Mouse (Mus musculus): ENCODE results near the gene Krtap9-3. TPM values are rescaled to one million over a fixed set of nuclear protein-coding genes. Genes with fewer than 3 reads are reported as not detected.

Krtap9-3 gene
- polyA plus RNA-seq, 1 experiment = not detected

GRCm38 (mm10) chr11:99581051-99581450, 16.9 kb downstream of the Krtap9-3 start:
- Histone ChIP-seq H3K36me3 (ENCODE audit: control insufficient read depth) (no peaks in the 10 kb centered on the region), H3K27me3 (ENCODE audit: control insufficient read depth) (no peaks in the 10 kb centered on the region), H3K4me1 (ENCODE audit: control insufficient read depth) (no peaks in the 10 kb centered on the region), H3K4me3 (replicated peaks) (no peak overlapping the region), H3K9me3 (ENCODE audit: control insufficient read depth, low read length) (peaks cover 3% of the 10 kb centered on the region)
- TF ChIP-seq GATA1 (IDR thresholded peaks at IDR 0.05; ENCODE audit: low read length) (no peak), TAL1 (IDR thresholded peaks at IDR 0.05; ENCODE audit: low read length) (no peak)

DNA sequence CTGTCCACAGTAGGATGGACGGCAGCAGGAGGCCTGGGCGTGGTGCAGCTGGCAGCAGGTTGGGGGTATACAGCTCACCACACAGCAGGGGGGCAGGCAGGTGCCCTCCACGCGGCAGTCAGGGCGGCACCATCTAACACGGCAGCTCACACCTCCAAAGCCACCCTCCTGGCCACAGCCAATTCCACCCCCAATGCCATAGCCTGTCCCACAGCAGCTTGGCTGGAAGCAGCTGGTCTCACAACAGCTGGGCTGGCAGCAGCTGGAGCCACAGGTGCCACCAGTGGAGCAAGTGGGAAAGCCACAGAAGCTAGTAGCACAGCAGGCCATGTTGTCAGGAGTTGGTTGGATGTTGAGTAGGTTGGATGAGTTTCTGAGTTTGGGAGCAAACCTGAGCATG, 17.3 kb downstream of the Krtap9-3 start, which contains the start of gene Krtap1-5:
TSS of gene Krtap1-5 (minus strand) at position 381 of the 400 bp plus-strand sequence.
- no peaks in the 10 kb centered on the region for H3K36me3 ChIP-seq (ENCODE audit: control insufficient read depth)
- TF ChIP-seq TAL1 (IDR thresholded peaks at IDR 0.05; ENCODE audit: low read length) (no peak), GATA1 (IDR thresholded peaks at IDR 0.05; ENCODE audit: low read length) (no peak)
- no peak within 1 kb of the TSS for H3K4me3 ChIP-seq (replicated peaks)
- H3K4me1 ChIP-seq (ENCODE audit: control insufficient read depth) = no peaks in the 10 kb centered on the region
- peaks cover 3% of the 10 kb centered on the region for H3K9me3 ChIP-seq (ENCODE audit: control insufficient read depth, low read length)
- H3K27me3 ChIP-seq (ENCODE audit: control insufficient read depth) = no peaks in the 10 kb centered on the region

- Histone ChIP-seq H3K9me3 (ENCODE audit: control insufficient read depth, low read length) (no peaks in the 10 kb centered on the region), H3K4me1 (ENCODE audit: control insufficient read depth) (no peaks in the 10 kb centered on the region), H3K27me3 (ENCODE audit: control insufficient read depth) (no peaks in the 10 kb centered on the region), H3K4me3 (replicated peaks) (no peak overlapping the region), H3K36me3 (ENCODE audit: control insufficient read depth) (no peaks in the 10 kb centered on the region)
- no peak for TF ChIP-seq TAL1 (IDR thresholded peaks at IDR 0.05; ENCODE audit: low read length)
- TF ChIP-seq GATA1 (IDR thresholded peaks at IDR 0.05; ENCODE audit: low read length) = no peak
Observed at GRCm38 (mm10) chr11:99574106-99574505, 23.8 kb downstream of the Krtap9-3 start.

- H3K4me1 ChIP-seq (ENCODE audit: control insufficient read depth) = no peaks in the 10 kb centered on the region
- H3K36me3 ChIP-seq (ENCODE audit: control insufficient read depth) = no peaks in the 10 kb centered on the region
- no peaks in the 10 kb centered on the region for H3K9me3 ChIP-seq (ENCODE audit: control insufficient read depth, low read length)
- TF ChIP-seq TAL1 (IDR thresholded peaks at IDR 0.05; ENCODE audit: low read length) (no peak), GATA1 (IDR thresholded peaks at IDR 0.05; ENCODE audit: low read length) (no peak)
- H3K4me3 ChIP-seq (replicated peaks) = no peak overlapping the region
- no peaks in the 10 kb centered on the region for H3K27me3 ChIP-seq (ENCODE audit: control insufficient read depth)
Observed at GRCm38 (mm10) chr11:99573164-99573563, 24.7 kb downstream of the Krtap9-3 start.

DNA sequence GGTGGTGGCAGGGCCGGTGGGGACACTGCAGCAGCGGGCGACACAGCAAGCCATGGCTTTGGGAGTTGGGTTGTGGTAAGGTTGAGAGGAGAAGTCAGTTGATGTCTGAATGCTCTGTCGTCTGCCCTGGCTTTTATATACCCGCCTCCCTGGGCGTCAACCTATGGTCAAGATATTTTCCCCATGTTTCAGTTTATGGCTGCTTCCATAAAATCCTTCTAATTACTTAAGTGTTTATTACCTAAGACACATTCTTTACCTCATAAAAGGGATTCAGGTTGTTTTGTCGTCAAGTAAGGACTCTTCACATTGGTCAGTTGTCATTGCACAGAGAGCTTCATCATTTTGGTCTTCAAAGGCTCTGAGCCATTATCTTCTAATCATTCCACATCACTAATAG, 31.4 kb downstream of the Krtap9-3 start, which contains the start of gene Krtap3-1:
TSS of gene Krtap3-1 (minus strand) at position 101 of the 400 bp plus-strand sequence.
- Histone ChIP-seq H3K27me3 (ENCODE audit: control insufficient read depth) (no peaks in the 10 kb centered on the region), H3K4me1 (ENCODE audit: control insufficient read depth) (no peaks in the 10 kb centered on the region), H3K9me3 (ENCODE audit: control insufficient read depth, low read length) (0 out of 2 replicates have a peak, but pooled peaks cover 2% of the 10 kb centered on the region), H3K4me3 (replicated peaks) (no peak within 1 kb of the TSS), H3K36me3 (ENCODE audit: control insufficient read depth) (no peaks in the 10 kb centered on the region)
- TF ChIP-seq TAL1 (IDR thresholded peaks at IDR 0.05; ENCODE audit: low read length) = no peak
- TF ChIP-seq GATA1 (IDR thresholded peaks at IDR 0.05; ENCODE audit: low read length) = no peak

GRCm38 (mm10) chr11:99562580-99562979, 35.3 kb downstream of the Krtap9-3 start:
- H3K27me3 ChIP-seq (ENCODE audit: control insufficient read depth) = no peaks in the 10 kb centered on the region
- no peak for TF ChIP-seq GATA1 (IDR thresholded peaks at IDR 0.05; ENCODE audit: low read length)
- no peak for TF ChIP-seq TAL1 (IDR thresholded peaks at IDR 0.05; ENCODE audit: low read length)

GRCm38 (mm10) chr11:99559366-99559765, 38.5 kb downstream of the Krtap9-3 start, which contains the start of gene Gm11939:
Gene Gm11939 (minus strand): TSS chr11:99559466.
- Histone ChIP-seq H3K36me3 (ENCODE audit: control insufficient read depth) (no peaks in the 10 kb centered on the region), H3K4me1 (ENCODE audit: control insufficient read depth) (no peaks in the 10 kb centered on the region), H3K9me3 (ENCODE audit: control insufficient read depth, low read length) (no peaks in the 10 kb centered on the region), H3K27me3 (ENCODE audit: control insufficient read depth) (no peaks in the 10 kb centered on the region), H3K4me3 (replicated peaks) (no peak within 1 kb of the TSS)
- TF ChIP-seq TAL1 (IDR thresholded peaks at IDR 0.05; ENCODE audit: low read length) (no peak), GATA1 (IDR thresholded peaks at IDR 0.05; ENCODE audit: low read length) (no peak)

More at GRCm38 (mm10) chr11:99562580-99562979, 35.3 kb downstream of the Krtap9-3 start:
- no peak overlapping the region for H3K4me3 ChIP-seq (replicated peaks)
- 0 out of 2 replicates have a peak, but pooled peaks cover 2% of the 10 kb centered on the region for H3K9me3 ChIP-seq (ENCODE audit: control insufficient read depth, low read length)
- H3K36me3 ChIP-seq (ENCODE audit: control insufficient read depth) = no peaks in the 10 kb centered on the region
- no peaks in the 10 kb centered on the region for H3K4me1 ChIP-seq (ENCODE audit: control insufficient read depth)

DNA sequence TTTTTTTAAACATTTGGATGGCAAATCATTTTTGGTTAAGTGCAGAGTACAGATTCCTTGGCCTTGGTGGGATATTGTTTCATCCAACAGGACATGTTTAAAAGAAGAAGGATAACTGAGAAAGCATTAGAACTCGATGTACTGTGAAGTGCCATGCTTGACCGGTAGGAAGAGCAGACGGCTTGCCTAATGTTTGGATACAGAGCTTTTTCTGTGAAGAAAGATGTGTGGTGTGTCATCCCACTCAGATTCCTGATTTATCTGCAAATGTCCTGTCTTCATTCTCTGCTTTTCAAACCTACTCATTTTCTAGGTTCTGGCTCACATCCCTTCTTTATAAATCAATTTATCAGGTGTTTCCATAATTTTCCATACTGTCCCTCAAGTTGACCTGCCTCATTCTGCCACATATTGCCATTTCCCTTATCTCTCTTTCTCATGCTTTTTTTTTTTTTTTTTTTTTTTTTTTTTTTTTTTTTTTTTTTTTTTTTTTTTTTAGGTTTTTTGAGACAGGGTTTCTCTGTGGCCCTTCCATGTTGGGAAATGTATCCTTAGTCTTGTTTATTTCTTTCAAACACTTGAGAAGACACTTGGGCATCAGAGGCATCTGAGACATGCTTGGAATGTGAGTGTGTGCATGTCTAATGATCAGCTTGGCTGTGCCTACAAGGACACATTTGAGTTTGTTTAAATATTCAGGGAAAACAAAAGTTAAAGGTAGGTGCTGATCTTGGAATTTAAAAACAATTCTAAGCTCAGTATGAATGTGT, 39.7 kb downstream of the Krtap9-3 start:
- Histone ChIP-seq H3K9me3 (ENCODE audit: control insufficient read depth, low read length) (no peaks in the 10 kb centered on the region), H3K4me3 (replicated peaks) (no peak overlapping the region), H3K27me3 (ENCODE audit: control insufficient read depth) (no peaks in the 10 kb centered on the region), H3K4me1 (ENCODE audit: control insufficient read depth) (no peaks in the 10 kb centered on the region), H3K36me3 (ENCODE audit: control insufficient read depth) (no peaks in the 10 kb centered on the region)
- TF ChIP-seq TAL1 (IDR thresholded peaks at IDR 0.05; ENCODE audit: low read length) (no peak), GATA1 (IDR thresholded peaks at IDR 0.05; ENCODE audit: low read length) (no peak)

DNA sequence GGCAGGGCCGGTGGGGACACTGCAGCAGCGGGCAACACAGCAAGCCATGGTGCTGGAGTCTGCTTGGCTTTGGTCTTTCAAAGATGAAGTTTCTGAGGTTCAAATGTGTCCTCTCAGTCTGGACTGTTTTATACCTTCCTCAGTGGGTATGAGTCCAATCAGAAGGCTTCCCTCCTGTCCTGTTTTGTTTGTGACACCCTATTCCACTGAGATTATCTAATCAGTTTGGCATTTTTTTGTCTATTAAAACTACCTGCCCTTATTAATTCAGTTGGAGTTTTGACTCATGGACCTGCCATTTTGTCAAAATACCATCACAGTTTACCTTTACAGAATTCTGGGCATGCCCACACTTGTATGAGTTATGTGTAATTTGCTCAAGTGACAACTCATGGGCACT, 41.2 kb downstream of the Krtap9-3 start, which contains the start of gene Krtap3-2:
TSS of gene Krtap3-2 (minus strand) at position 101 of the 400 bp plus-strand sequence.
- Histone ChIP-seq H3K4me1 (ENCODE audit: control insufficient read depth) (no peaks in the 10 kb centered on the region), H3K4me3 (replicated peaks) (no peak within 1 kb of the TSS), H3K9me3 (ENCODE audit: control insufficient read depth, low read length) (no peaks in the 10 kb centered on the region), H3K27me3 (ENCODE audit: control insufficient read depth) (no peaks in the 10 kb centered on the region), H3K36me3 (ENCODE audit: control insufficient read depth) (no peaks in the 10 kb centered on the region)
- TF ChIP-seq GATA1 (IDR thresholded peaks at IDR 0.05; ENCODE audit: low read length) (no peak), TAL1 (IDR thresholded peaks at IDR 0.05; ENCODE audit: low read length) (no peak)
